Mouse (Mus musculus) spleen, postnatal 14 days (tissue): Measurements from ENCODE around the gene Hist1h2an.
A peak's percentile ranks its signal among the peaks of the same experiment; 100 is the strongest.
"Not testable (repeated sequence)": the region's sequence is repeated elsewhere in the genome, so short reads cannot be mapped to it uniquely, and the experiment has no call there.

Experiments used
- DNase-seq, 2 experiments: peaks; one replicate each; pipeline ENCODE4 v3.0.0; 2021 to 2022; ENCODE audit warnings: low spot score in 2 of 2

The Hist1h2an gene

DNA sequence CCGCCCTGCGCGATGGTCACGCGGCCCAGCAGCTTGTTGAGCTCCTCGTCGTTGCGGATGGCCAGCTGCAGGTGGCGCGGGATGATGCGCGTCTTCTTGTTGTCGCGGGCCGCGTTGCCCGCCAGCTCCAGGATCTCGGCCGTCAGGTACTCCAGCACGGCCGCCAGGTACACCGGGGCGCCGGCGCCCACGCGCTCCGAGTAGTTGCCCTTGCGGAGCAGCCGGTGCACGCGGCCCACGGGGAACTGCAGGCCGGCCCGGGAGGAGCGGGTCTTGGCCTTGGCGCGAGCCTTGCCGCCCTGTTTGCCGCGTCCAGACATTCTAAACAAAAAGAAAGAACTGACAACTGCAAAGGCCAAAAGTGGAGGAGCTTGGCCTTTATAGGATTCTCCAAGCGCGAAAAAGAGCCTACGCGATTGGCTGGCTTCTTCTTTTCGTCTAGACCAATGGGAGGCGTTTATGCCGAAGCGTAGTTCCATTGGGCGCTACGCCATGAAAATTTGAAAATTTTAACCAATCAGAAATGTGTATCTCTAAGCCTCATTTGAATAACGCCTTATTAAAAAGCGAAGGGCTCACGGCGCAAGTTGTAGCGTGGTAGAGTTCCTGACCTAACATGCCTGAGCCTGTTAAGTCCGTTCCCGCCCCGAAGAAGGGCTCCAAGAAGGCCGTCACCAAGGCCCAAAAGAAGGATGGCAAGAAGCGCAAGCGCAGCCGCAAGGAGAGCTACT is at the start of gene Hist1h2an, which contains the start of gene Hist1h2bp:
Gene Hist1h2an (minus strand): TSS at position 320 of the 731 bp plus-strand sequence.
Gene Hist1h2bp (plus strand): TSS at position 563 of the 731 bp plus-strand sequence.
- DNase-seq: peak; percentile 70 to 77

- not testable (repeated sequence) for DNase-seq
Measured at GRCm38 (mm10) chr13:21833461-21833860, 46.4 kb upstream of the Hist1h2an start, which contains the start of the genes Hist1h2ap and Hist1h2br. Gene Hist1h2ap, minus strand, starts transcription at chr13:21833507. Gene Hist1h2br, plus strand, starts transcription at chr13:21833743.

- DNase-seq: not testable (repeated sequence)
Measured at GRCm38 (mm10) chr13:21831418-21832394, 44.7 kb upstream of the Hist1h2an start, which contains the start of gene Hist1h4n. Gene Hist1h4n, minus strand, starts transcription at chr13:21832196.

GRCm38 (mm10) chr13:21830344-21830743 is 43.3 kb upstream of the Hist1h2an start:
- DNase-seq: no peak

- no peak for DNase-seq
Measured at GRCm38 (mm10) chr13:21828511-21828910, 41.5 kb upstream of the Hist1h2an start.

- DNase-seq: not testable (repeated sequence)
Measured at GRCm38 (mm10) chr13:21820082-21820890, 33.3 kb upstream of the Hist1h2an start.

GRCm38 (mm10) chr13:21812092-21812491 is 25.1 kb upstream of the Hist1h2an start:
- not testable (repeated sequence) for DNase-seq

GRCm38 (mm10) chr13:21811539-21811938 is 24.5 kb upstream of the Hist1h2an start, which contains the start of gene Hist1h4m:
Gene Hist1h4m, plus strand, starts transcription at chr13:21811746.
- peak; percentile 36 to 42 for DNase-seq

GRCm38 (mm10) chr13:21811074-21811473 is 24.1 kb upstream of the Hist1h2an start:
- DNase-seq: not testable (repeated sequence)

DNA sequence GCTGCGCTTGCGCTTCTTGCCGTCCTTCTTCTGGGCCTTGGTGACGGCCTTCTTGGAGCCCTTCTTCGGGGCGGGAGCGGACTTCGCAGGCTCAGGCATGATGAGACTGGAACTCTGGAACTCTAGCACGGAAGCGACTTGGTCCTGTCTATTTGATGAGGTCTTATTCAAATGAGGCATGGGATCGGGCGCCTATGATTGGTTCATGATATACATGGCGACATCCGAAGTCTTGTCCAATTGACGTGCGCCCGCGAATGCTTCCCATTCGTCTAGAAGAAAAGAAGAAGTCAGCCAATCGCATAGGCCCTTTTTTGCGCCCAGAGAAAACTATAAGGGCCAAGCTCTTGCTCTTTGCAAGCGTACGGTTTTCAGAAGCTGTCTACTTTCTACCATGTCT is 23.1 kb upstream of the Hist1h2an start, which contains the start of the genes Hist1h2bq and Hist1h2ao:
Gene Hist1h2bq (minus strand): TSS at position 125 of the 400 bp plus-strand sequence.
Gene Hist1h2ao (plus strand): TSS at position 393 of the 400 bp plus-strand sequence.
- DNase-seq: not testable (repeated sequence)

DNA sequence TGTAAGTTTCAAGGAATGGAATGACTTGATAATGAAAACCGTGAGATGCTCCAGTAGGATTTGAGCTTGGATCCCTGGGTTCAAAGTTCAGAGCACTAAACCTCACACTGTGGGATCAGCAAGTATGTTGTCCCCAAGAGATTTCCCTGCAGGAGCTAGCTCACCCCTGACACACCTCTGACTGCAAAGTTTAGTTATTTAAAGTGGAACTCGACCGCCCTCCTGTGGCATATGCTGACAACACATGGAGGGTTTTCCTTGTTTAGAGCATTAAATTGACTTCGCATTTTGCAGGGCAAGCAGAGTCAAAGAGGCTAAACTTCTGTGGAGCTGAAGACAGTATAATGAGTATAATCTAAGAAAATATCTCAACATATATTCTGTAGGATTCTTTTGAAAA is 16.0 kb upstream of the Hist1h2an start:
- not testable (repeated sequence) for DNase-seq

DNA sequence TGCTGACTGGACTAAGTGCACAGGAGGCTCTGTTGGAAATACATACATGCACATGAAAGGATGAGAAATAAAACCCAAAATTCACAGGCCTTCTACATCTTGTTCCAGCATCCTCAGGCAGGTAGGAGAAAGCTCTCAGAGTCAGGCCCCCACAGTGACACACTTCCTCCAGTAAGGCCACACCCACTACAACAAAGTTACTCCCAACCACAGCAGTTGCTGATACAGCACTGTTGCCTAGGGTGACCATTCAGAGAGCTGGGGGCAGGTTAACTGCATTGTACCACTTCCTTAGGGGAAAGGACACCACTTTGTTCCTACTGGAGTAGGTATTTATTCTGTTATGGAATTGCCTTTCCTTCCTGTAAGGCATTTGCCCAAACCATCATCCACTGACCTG is 10.1 kb upstream of the Hist1h2an start:
- not testable (repeated sequence) for DNase-seq

GRCm38 (mm10) chr13:21795584-21795983 is 8.6 kb upstream of the Hist1h2an start:
- no peak for DNase-seq

GRCm38 (mm10) chr13:21790601-21791283 is 3.7 kb upstream of the Hist1h2an start:
- DNase-seq: no peak

GRCm38 (mm10) chr13:21789925-21790324 is 2.9 kb upstream of the Hist1h2an start:
- no peak for DNase-seq

GRCm38 (mm10) chr13:21787760-21788593 is 959 bp upstream of the Hist1h2an start:
- DNase-seq: no peak

DNA sequence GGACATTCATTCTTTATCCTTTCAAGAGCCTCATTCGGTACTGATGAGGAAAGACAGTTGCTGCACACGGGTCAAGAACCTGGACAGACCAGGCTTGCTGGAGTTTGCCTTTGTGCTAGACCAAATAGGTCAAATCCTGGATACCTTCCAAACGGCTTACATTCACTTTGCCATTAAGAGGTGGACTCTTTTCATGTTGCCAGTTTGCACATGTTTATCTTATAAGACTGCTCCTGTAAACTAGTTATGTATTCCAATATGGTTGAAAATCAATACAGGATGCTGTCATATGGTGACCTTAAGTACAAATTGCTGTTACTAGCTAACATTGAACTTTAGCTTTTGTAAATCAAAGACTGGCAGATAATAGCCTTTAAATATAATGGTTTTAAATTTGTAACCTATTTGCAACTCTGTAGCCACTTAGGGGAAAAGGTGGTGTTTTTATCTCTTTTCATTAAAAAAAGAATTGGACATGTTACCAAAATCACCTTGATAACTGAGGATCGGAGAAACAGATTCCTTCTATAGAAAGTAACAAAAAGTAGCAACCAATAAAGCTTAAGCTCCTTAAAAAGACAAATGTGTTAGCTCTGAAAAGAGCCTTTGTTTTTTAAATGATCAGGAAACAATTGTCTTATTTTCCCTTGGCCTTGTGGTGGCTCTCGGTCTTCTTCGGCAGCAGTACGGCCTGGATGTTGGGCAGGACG is 674 bp downstream of the Hist1h2an start:
- DNase-seq: no peak

- no peak for DNase-seq
Measured at GRCm38 (mm10) chr13:21784311-21784710, 2.7 kb downstream of the Hist1h2an start.

DNA sequence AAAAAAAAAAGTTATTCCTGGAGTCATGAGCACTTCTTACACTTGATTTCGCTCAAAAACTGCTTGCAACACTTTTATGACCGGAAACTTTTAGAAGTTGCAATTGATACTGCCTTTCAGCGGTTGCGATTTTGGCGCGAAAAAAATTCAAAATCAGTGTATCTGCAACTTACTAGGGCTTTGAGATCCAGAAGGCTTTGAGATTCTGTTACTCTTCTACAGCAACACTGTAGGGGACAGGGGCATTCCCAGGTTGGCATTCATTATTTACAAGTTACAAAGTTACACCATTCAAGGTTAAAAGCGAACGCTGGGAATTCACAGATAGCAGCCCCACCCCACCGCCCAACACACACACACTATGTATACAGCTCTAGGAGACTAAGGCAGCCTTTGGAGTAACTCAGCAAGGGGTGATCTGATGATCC is 3.3 kb downstream of the Hist1h2an start:
- DNase-seq: peak; percentile 25 to 26
